Mouse (Mus musculus) neural tube, embryonic 14.5 days (tissue): ENCODE measurements around the gene Ilf3. TPM values are rescaled to one million over a fixed set of nuclear protein-coding genes. Genes with fewer than 3 reads are reported as not detected.

Source experiments
- ATAC-seq: fragments of 200-750 bp; cut with Nextera tagmentation; 2 replicates; pipeline ENCODE4 v1.8.0; 2017; ENCODE audit warnings: low read depth, mild to moderate bottlenecking, moderate TSS enrichment, moderate library complexity
- H3K27ac ChIP-seq: fragments of 300-500 bp; sonication (generic); 2 replicates; pipeline ENCODE4 v1.5.1; 2014; ENCODE audit warnings: low read depth, mild to moderate bottlenecking, control low read depth, low read length, moderate library complexity, mixed read lengths
- H3K27me3 ChIP-seq: fragments of 300-500 bp; sonication (generic); 2 replicates; pipeline ENCODE4 v1.6.1; 2014; ENCODE audit warnings: low read length; ENCODE audit not compliant: control insufficient read depth, insufficient read depth
- H3K36me3 ChIP-seq: fragments of 300-500 bp; sonication (generic); 2 replicates; pipeline ENCODE4 v1.6.1; 2014; ENCODE audit warnings: low read length, mixed read lengths; ENCODE audit not compliant: control insufficient read depth, insufficient read depth
- H3K4me1 ChIP-seq: fragments of 300-500 bp; sonication (generic); 2 replicates; pipeline ENCODE4 v1.6.1; 2014; ENCODE audit warnings: low read length; ENCODE audit not compliant: control insufficient read depth, insufficient read depth
- H3K4me2 ChIP-seq: fragments of 300-500 bp; sonication (generic); 2 replicates; pipeline ENCODE4 v1.6.1; 2014; ENCODE audit warnings: mild to moderate bottlenecking, low read depth, low read length, control low read depth
- H3K4me3 ChIP-seq: fragments of 300-500 bp; sonication (generic); 2 replicates; pipeline ENCODE4 v1.5.1; 2014; ENCODE audit warnings: low read depth, low read length, control low read depth, mixed read lengths
- H3K9ac ChIP-seq: fragments of 300-500 bp; sonication (generic); replicated peaks from 2 replicates; pipeline ENCODE4 v1.6.1; 2014; ENCODE audit warnings: low read depth, mild to moderate bottlenecking, control low read depth, low read length, mixed read lengths
- H3K9me3 ChIP-seq: fragments of 300-500 bp; sonication (generic); 2 replicates; pipeline ENCODE4 v1.6.1; 2016; ENCODE audit warnings: low read length; ENCODE audit not compliant: control insufficient read depth
- WGBS: fragments of 180-500 bp; shearing (Covaris S2); extraction: QIAGEN DNeasy Blood & Tissue Kit; methylation state at CpG from one replicate; pipeline ENCODE4 v1.1.7; 2014; 5-methylcytosine and 5-hydroxymethylcytosine counted together
- polyA plus RNA-seq: library from polyadenylated mRNA; unstranded; fragments of >200 nt; fragmentation: Nextera tagmentation; extraction: Ambion mirVana; gene quantifications from 2 replicates; pipeline ENCODE4 v1.2.1, GENCODE M21; 2014

The Ilf3 gene
- polyA plus RNA-seq, 1 experiment from 2014 or later = 210 TPM

GRCm38 (mm10) chr9:21434410-21434809, 66.7 kb downstream of the Ilf3 start:
- Histone ChIP-seq H3K36me3 (no peaks in the 10 kb centered on the region), H3K4me3 (no peak overlapping the region), H3K27ac (no peak overlapping the region), H3K27me3 (no peaks in the 10 kb centered on the region), H3K9me3 (no peaks in the 10 kb centered on the region), H3K4me2 (no peak overlapping the region), H3K9ac (no peak overlapping the region), H3K4me1 (no peaks in the 10 kb centered on the region)
- ATAC-seq = no peak
- 91% methylated on average over 2 of the region's 2 CpGs for WGBS

GRCm38 (mm10) chr9:21435777-21436635, 68.3 kb downstream of the Ilf3 start:
- no peaks in the 10 kb centered on the region for H3K4me1 ChIP-seq
- H3K9ac ChIP-seq = no peak overlapping the region
- no peak overlapping the region for H3K4me3 ChIP-seq
- no peak overlapping the region for H3K27ac ChIP-seq
- H3K36me3 ChIP-seq = no peaks in the 10 kb centered on the region
- H3K27me3 ChIP-seq = no peaks in the 10 kb centered on the region
- H3K9me3 ChIP-seq = no peaks in the 10 kb centered on the region
- H3K4me2 ChIP-seq = no peak overlapping the region
- no peak for ATAC-seq
- WGBS = 94% methylated on average over 7 of the region's 7 CpGs

GRCm38 (mm10) chr9:21437577-21437976, 69.9 kb downstream of the Ilf3 start:
- Histone ChIP-seq H3K27me3 (no peaks in the 10 kb centered on the region), H3K4me1 (no peaks in the 10 kb centered on the region), H3K27ac (no peak overlapping the region), H3K4me3 (no peak overlapping the region), H3K36me3 (no peaks in the 10 kb centered on the region), H3K9ac (no peak overlapping the region), H3K9me3 (no peaks in the 10 kb centered on the region), H3K4me2 (no peak overlapping the region)
- WGBS = 94% methylated on average over 6 of the region's 6 CpGs
- no peak for ATAC-seq

- no peak overlapping the region for H3K4me3 ChIP-seq
- WGBS = 59% methylated on average over 3 of the region's 3 CpGs
These were observed 70.5 kb downstream of the Ilf3 start for GRCm38 (mm10) chr9:21438219-21438618.

GRCm38 (mm10) chr9:21439456-21439855, 71.8 kb downstream of the Ilf3 start:
- no peak overlapping the region for H3K4me2 ChIP-seq
- no peak for ATAC-seq
- H3K27me3 ChIP-seq = no peaks in the 10 kb centered on the region
- H3K9ac ChIP-seq = no peak overlapping the region
- WGBS = 76% methylated on average over 3 of the region's 3 CpGs
- H3K4me3 ChIP-seq = no peak overlapping the region
- no peaks in the 10 kb centered on the region for H3K36me3 ChIP-seq
- H3K4me1 ChIP-seq = no peaks in the 10 kb centered on the region
- no peaks in the 10 kb centered on the region for H3K9me3 ChIP-seq
- no peak overlapping the region for H3K27ac ChIP-seq

More at GRCm38 (mm10) chr9:21438219-21438618, 70.5 kb downstream of the Ilf3 start:
- Histone ChIP-seq H3K27me3 (no peaks in the 10 kb centered on the region), H3K27ac (no peak overlapping the region), H3K9me3 (no peaks in the 10 kb centered on the region), H3K9ac (no peak overlapping the region), H3K36me3 (no peaks in the 10 kb centered on the region), H3K4me1 (no peaks in the 10 kb centered on the region), H3K4me2 (no peak overlapping the region)
- no peak for ATAC-seq

GRCm38 (mm10) chr9:21439914-21440313, 72.2 kb downstream of the Ilf3 start:
- ATAC-seq = no peak
- H3K9me3 ChIP-seq = no peaks in the 10 kb centered on the region
- H3K9ac ChIP-seq = no peak overlapping the region
- H3K27me3 ChIP-seq = no peaks in the 10 kb centered on the region
- WGBS = 96% methylated on average over 2 of the region's 2 CpGs
- no peak overlapping the region for H3K4me2 ChIP-seq
- H3K4me3 ChIP-seq = no peak overlapping the region
- H3K36me3 ChIP-seq = no peaks in the 10 kb centered on the region
- no peaks in the 10 kb centered on the region for H3K4me1 ChIP-seq
- H3K27ac ChIP-seq = no peak overlapping the region

GRCm38 (mm10) chr9:21440387-21440786, 72.7 kb downstream of the Ilf3 start:
- Histone ChIP-seq H3K27ac (no peak overlapping the region), H3K27me3 (no peaks in the 10 kb centered on the region), H3K36me3 (no peaks in the 10 kb centered on the region), H3K4me3 (no peak overlapping the region), H3K4me1 (no peaks in the 10 kb centered on the region), H3K9me3 (no peaks in the 10 kb centered on the region), H3K9ac (no peak overlapping the region), H3K4me2 (no peak overlapping the region)
- ATAC-seq = no peak

- whole genome bisulfite sequencing = 93% methylated on average over 8 of the region's 8 CpGs
- no peaks in the 10 kb centered on the region for H3K4me1 ChIP-seq
These were observed 76.2 kb downstream of the Ilf3 start for GRCm38 (mm10) chr9:21443853-21444252.

GRCm38 (mm10) chr9:21444574-21444973, 76.9 kb downstream of the Ilf3 start:
- Histone ChIP-seq H3K9me3 (no peaks in the 10 kb centered on the region), H3K4me1 (no peaks in the 10 kb centered on the region), H3K27ac (no peak overlapping the region), H3K27me3 (no peaks in the 10 kb centered on the region), H3K36me3 (no peaks in the 10 kb centered on the region), H3K4me2 (no peak overlapping the region), H3K9ac (no peak overlapping the region), H3K4me3 (no peak overlapping the region)
- ATAC-seq = no peak
- WGBS = 87% methylated on average over 4 of the region's 4 CpGs

More at GRCm38 (mm10) chr9:21443853-21444252, 76.2 kb downstream of the Ilf3 start:
- Histone ChIP-seq H3K27ac (no peak overlapping the region), H3K4me2 (no peak overlapping the region), H3K9me3 (no peaks in the 10 kb centered on the region), H3K27me3 (no peaks in the 10 kb centered on the region), H3K4me3 (no peak overlapping the region), H3K36me3 (no peaks in the 10 kb centered on the region), H3K9ac (no peak overlapping the region)
- ATAC-seq = no peak
